Mouse (Mus musculus) liver, adult 2 months (tissue): Measurements from ENCODE around the gene Taf5l. TPM values are rescaled to one million over a fixed set of nuclear protein-coding genes. Genes with fewer than 3 reads are reported as not detected.

ENCODE experiments used
- DNase-seq: peaks from one replicate; pipeline ENCODE4 v3.0.0-alpha.2; 2011; ENCODE audit warnings: low read depth, low spot score; ENCODE audit errors: extremely low read depth
- H3K27ac ChIP-seq: fragments of 200-500 bp; replicated peaks from 2 replicates; pipeline ENCODE4 v1.5.1; 2012; ENCODE audit warnings: low read depth, mild to moderate bottlenecking, control low read depth, inconsistent platforms, low read length; ENCODE audit not compliant: insufficient read depth
- H3K27me3 ChIP-seq: fragments of 200-500 bp; 2 replicates; pipeline ENCODE4 v1.6.1; 2012; ENCODE audit warnings: mild to moderate bottlenecking, moderate library complexity, low read length, inconsistent platforms; ENCODE audit not compliant: control insufficient read depth, insufficient read depth
- H3K36me3 ChIP-seq: fragments of 200-500 bp; 2 replicates; pipeline ENCODE4 v1.6.1; 2012; ENCODE audit warnings: low read length, inconsistent platforms; ENCODE audit not compliant: control insufficient read depth, insufficient read depth
- H3K4me1 ChIP-seq: fragments of 200-500 bp; 2 replicates; pipeline ENCODE4 v1.6.1; 2011; ENCODE audit warnings: low read length; ENCODE audit not compliant: control insufficient read depth, insufficient read depth
- H3K4me3 ChIP-seq: fragments of 200-500 bp; 2 replicates; pipeline ENCODE4 v1.5.1; 2011; ENCODE audit warnings: low read depth, mild to moderate bottlenecking, control low read depth, low read length, moderate library complexity; ENCODE audit not compliant: insufficient read depth
- H3K79me2 ChIP-seq: fragments of 200-500 bp; 2 replicates; pipeline ENCODE4 v1.6.1; 2012; ENCODE audit warnings: inconsistent platforms, mild to moderate bottlenecking, low read length, moderate library complexity; ENCODE audit not compliant: control insufficient read depth, insufficient read depth
- H3K9ac ChIP-seq: fragments of 200-500 bp; 2 replicates; pipeline ENCODE4 v1.6.1; 2012; ENCODE audit warnings: low read depth, mild to moderate bottlenecking, control low read depth, inconsistent platforms, low read length
- CTCF ChIP-seq: fragments of 200-500 bp; IDR thresholded peaks from 2 replicates; pipeline ENCODE4 v1.5.1; 2011; ENCODE audit warnings: low read depth, low read length, control low read depth
- POLR2A ChIP-seq: fragments of 200-500 bp; IDR thresholded peaks from 2 replicates; pipeline ENCODE4 v1.6.1; 2011; ENCODE audit warnings: low read length, control low read depth; ENCODE audit not compliant: insufficient read depth; ENCODE audit errors: extremely low read depth
- WGBS: fragments of 180-500 bp; shearing (Covaris S2); methylation state at CpG from one replicate; pipeline ENCODE4 v1.1.7; 2018; 5-methylcytosine and 5-hydroxymethylcytosine counted together
- polyA plus RNA-seq: library from polyadenylated mRNA; depleted of rRNA; stranded (reverse); fragments of >200 nt; gene quantifications from 2 replicates; pipeline ENCODE4 v1.2.3, GENCODE M21; 2012
- total RNA-seq: library from RNA; depleted of rRNA; stranded (reverse); fragments of >200 nt; gene quantifications from 2 replicates; pipeline ENCODE4 v1.2.3, GENCODE M21; 2014

Taf5l gene
- total and polyA plus RNA-seq, 2 experiments, result 9.0 to 16.0 TPM

GRCm38 (mm10) chr8:123981674-123982073 lies 39.5 kb downstream of the Taf5l start:
- H3K27me3 ChIP-seq, result no peaks in the 10 kb centered on the region
- peaks cover 16% of the 10 kb centered on the region; the same call in 1 of the 2 replicates for H3K4me1 ChIP-seq
- H3K27ac ChIP-seq, result peak overlapping the region; percentile 32; the same call in 1 of the 2 replicates
- TF ChIP-seq POLR2A, result no peak
- TF ChIP-seq CTCF, result no peak
- H3K4me3 ChIP-seq, result 0 out of 2 replicates have a peak overlapping the region, but pooled peaks have one; percentile 21
- no peaks in the 10 kb centered on the region for H3K36me3 ChIP-seq
- peak overlapping the region; percentile 4; the same call in 1 of the 2 replicates for H3K9ac ChIP-seq
- H3K79me2 ChIP-seq, result peaks cover 22% of the 10 kb centered on the region; the same call in 1 of the 2 replicates
- DNase-seq, result peak; percentile 69
- 14% methylated on average over 4 of the region's 4 CpGs for WGBS

- 87% methylated on average over 4 of the region's 4 CpGs for WGBS
- H3K4me1 ChIP-seq, result peaks cover 22% of the 10 kb centered on the region; the same call in 1 of the 2 replicates
Measured at GRCm38 (mm10) chr8:123980239-123980638, 41.0 kb downstream of the Taf5l start.

GRCm38 (mm10) chr8:123978926-123979325 lies 42.3 kb downstream of the Taf5l start:
- H3K4me3 ChIP-seq, result no peak overlapping the region
- no peaks in the 10 kb centered on the region for H3K36me3 ChIP-seq
- H3K9ac ChIP-seq, result no peak overlapping the region

More at GRCm38 (mm10) chr8:123980239-123980638, 41.0 kb downstream of the Taf5l start:
- Histone ChIP-seq H3K36me3 (no peaks in the 10 kb centered on the region), H3K27me3 (no peaks in the 10 kb centered on the region), H3K9ac (no peak overlapping the region), H3K4me3 (no peak overlapping the region), H3K79me2 (peaks cover 24% of the 10 kb centered on the region; the same call in 1 of the 2 replicates), H3K27ac (no peak overlapping the region)
- TF ChIP-seq CTCF, result no peak
- no peak for TF ChIP-seq POLR2A
- no peak for DNase-seq

GRCm38 (mm10) chr8:123978166-123978838 lies 42.9 kb downstream of the Taf5l start:
- no peaks in the 10 kb centered on the region for H3K36me3 ChIP-seq

More at GRCm38 (mm10) chr8:123978926-123979325, 42.3 kb downstream of the Taf5l start:
- 67% methylated on average over 8 of the region's 8 CpGs for WGBS
- H3K27ac ChIP-seq, result peak overlapping the region; percentile 11; the same call in 1 of the 2 replicates
- H3K79me2 ChIP-seq, result peaks cover 29% of the 10 kb centered on the region; the same call in 1 of the 2 replicates
- peaks cover 22% of the 10 kb centered on the region; the same call in 1 of the 2 replicates for H3K4me1 ChIP-seq
- TF ChIP-seq CTCF, result no peak
- no peak for TF ChIP-seq POLR2A
- no peak for DNase-seq
- H3K27me3 ChIP-seq, result no peaks in the 10 kb centered on the region

GRCm38 (mm10) chr8:123977499-123977898 lies 43.7 kb downstream of the Taf5l start:
- Histone ChIP-seq H3K4me3 (no peak overlapping the region), H3K27ac (no peak overlapping the region; the same call in 1 of the 2 replicates), H3K79me2 (peaks cover 30% of the 10 kb centered on the region; the same call in 1 of the 2 replicates), H3K27me3 (no peaks in the 10 kb centered on the region), H3K36me3 (no peaks in the 10 kb centered on the region), H3K9ac (no peak overlapping the region), H3K4me1 (peaks cover 24% of the 10 kb centered on the region; the same call in 1 of the 2 replicates)
- TF ChIP-seq CTCF (no peak), POLR2A (no peak)
- WGBS, result 45% methylated on average over 4 of the region's 4 CpGs
- peak; percentile 54 for DNase-seq

More at GRCm38 (mm10) chr8:123978166-123978838, 42.9 kb downstream of the Taf5l start:
- DNase-seq, result peak; percentile 65
- WGBS, result 51% methylated on average over 14 of the region's 14 CpGs
- peak overlapping the region; percentile 37 for H3K27ac ChIP-seq
- H3K4me1 ChIP-seq, result peaks cover 23% of the 10 kb centered on the region; the same call in 1 of the 2 replicates
- H3K9ac ChIP-seq, result no peak overlapping the region
- no peak for TF ChIP-seq CTCF
- TF ChIP-seq POLR2A, result no peak
- H3K4me3 ChIP-seq, result no peak overlapping the region
- H3K79me2 ChIP-seq, result peaks cover 29% of the 10 kb centered on the region; the same call in 1 of the 2 replicates
- no peaks in the 10 kb centered on the region for H3K27me3 ChIP-seq

- H3K79me2 ChIP-seq, result peaks cover 22% of the 10 kb centered on the region; the same call in 1 of the 2 replicates
- peaks cover 4% of the 10 kb centered on the region; the same call in 1 of the 2 replicates for H3K36me3 ChIP-seq
- no peak overlapping the region for H3K4me3 ChIP-seq
- H3K27ac ChIP-seq, result peak overlapping the region; percentile 89
- peak; percentile 99 for DNase-seq
- TF ChIP-seq POLR2A (no peak), CTCF (no peak)
- WGBS, result 38% methylated on average over 1 of the region's 1 CpGs
- H3K4me1 ChIP-seq, result peaks cover 12% of the 10 kb centered on the region; the same call in 1 of the 2 replicates
- H3K27me3 ChIP-seq, result no peaks in the 10 kb centered on the region
- peak overlapping the region; percentile 28 for H3K9ac ChIP-seq
Measured at GRCm38 (mm10) chr8:123973495-123973894, 47.7 kb downstream of the Taf5l start.
